Comparison of ENCODE assay signal across 24 mouse cellular contexts in the genomic region with DNA sequence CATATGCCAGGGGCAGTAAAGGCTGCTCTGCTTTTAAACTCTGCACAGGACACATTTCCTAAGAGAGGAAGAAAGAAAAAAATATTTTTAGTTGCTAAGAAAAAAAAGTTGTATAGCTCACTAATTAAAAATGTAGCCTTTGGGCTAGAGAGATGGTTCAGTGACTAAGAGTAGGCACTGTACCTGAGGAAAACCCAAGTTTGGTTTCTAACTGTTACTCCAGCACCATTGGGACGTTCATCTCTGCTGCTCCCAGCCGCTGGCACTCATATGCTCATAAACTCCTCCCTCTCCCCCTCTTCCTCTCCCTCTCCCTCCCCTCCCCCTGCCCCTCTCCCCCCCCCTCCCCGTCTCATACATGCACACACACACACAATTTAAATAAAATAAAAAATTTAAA.
DNase-seq lines count a peak whose midpoint lies in the region; ATAC-seq lines count a peak whose summit lies in the region.
"Had no signal": no experiment of that assay in that cellular context is flagged by ENCODE, and none has a peak within 500 bp of the region (broad histone marks: within the 10 kb centered on the region; RNA-seq: fewer than 3 reads in every experiment).

No protein-coding gene starts in this region.

- peak; percentile 4 for DNase-seq in kidney, adult 11 months
- peak; percentile 45 for DNase-seq in kidney, adult 9 months
- DNase-seq in kidney, postnatal 10 days: no peak
- DNase-seq in kidney, postnatal 4 days: no peak
- peak; percentile 13 to 19 for DNase-seq in kidney, postnatal 36 days
- DNase-seq: adrenal gland, adult 8-10 months; adrenal gland, postnatal 14 days; adrenal gland, postnatal 36 days; B cell, adult 2 months; cerebellum, adult 11-12 months; cerebellum, adult 2 months; cerebellum, adult 9-10 months; cerebellum, postnatal 10 days; cerebellum, postnatal 25 days had no signal

- H3K4me2 ChIP-seq in kidney, embryonic 14.5 days (replicated peaks; ENCODE audit: low read depth, low read length): no peak overlapping the region
- no peak overlapping the region for H3K4me2 ChIP-seq in kidney, embryonic 16.5 days (replicated peaks; ENCODE audit: low read depth, low read length)
- H3K4me2 ChIP-seq: embryonic facial prominence, embryonic 12.5 days; forebrain, embryonic 13.5 days had no signal

- no peaks in the 10 kb centered on the region for H3K36me3 ChIP-seq in kidney, embryonic 14.5 days (ENCODE audit: control insufficient read depth, insufficient read depth, low read length)
- H3K36me3 ChIP-seq in kidney, embryonic 16.5 days (ENCODE audit: insufficient read depth, low read length): no peaks in the 10 kb centered on the region
- H3K36me3 ChIP-seq: embryonic facial prominence, embryonic 10.5 days; embryonic facial prominence, embryonic 12.5 days; G1E had no signal

- no peak overlapping the region for H3K9ac ChIP-seq in kidney, embryonic 14.5 days (ENCODE audit: low read depth, low read length)
- H3K9ac ChIP-seq in kidney, embryonic 16.5 days (replicated peaks; ENCODE audit: low read length): no peak overlapping the region
- H3K9ac ChIP-seq: embryonic facial prominence, embryonic 12.5 days; forebrain, embryonic 13.5 days had no signal

- no peak overlapping the region for H3K27ac ChIP-seq in kidney, embryonic 14.5 days (ENCODE audit: low read depth, low read length)
- no peak overlapping the region for H3K27ac ChIP-seq in kidney, embryonic 16.5 days (ENCODE audit: low read length)
- H3K27ac ChIP-seq: embryonic facial prominence, embryonic 10.5 days; embryonic facial prominence, embryonic 12.5 days; forebrain, embryonic 13.5 days had no signal

- ATAC-seq in kidney, embryonic 14.5 days (ENCODE audit: low FRiP score, low TSS enrichment): no peak
- ATAC-seq in kidney, embryonic 16.5 days (ENCODE audit: low FRiP score, low TSS enrichment): peak; percentile 74; the same call in 1 of the 2 replicates
- ATAC-seq: activated CD4-positive, CD25-positive, alpha-beta regulatory T cell, adult 4 months; CD4-positive, CD25-positive, alpha-beta regulatory T cell, adult 4 months; forebrain, embryonic 13.5 days; Patski had no signal

- 81% methylated on average over 3 of the region's 3 CpGs for WGBS in kidney, embryonic 14.5 days
- WGBS in kidney, embryonic 16.5 days: 47% methylated on average over 3 of the region's 3 CpGs

- H3K27me3 ChIP-seq in kidney, embryonic 14.5 days (ENCODE audit: control insufficient read depth, insufficient read depth, low read length): no peaks in the 10 kb centered on the region
- no peaks in the 10 kb centered on the region for H3K27me3 ChIP-seq in kidney, embryonic 16.5 days (ENCODE audit: insufficient read depth, low read length)
- H3K27me3 ChIP-seq: CH12.LX; embryonic facial prominence, embryonic 12.5 days; forebrain, embryonic 13.5 days; Patski had no signal

- H3K4me1 ChIP-seq in kidney, embryonic 14.5 days (ENCODE audit: control insufficient read depth, insufficient read depth, low read length): no peaks in the 10 kb centered on the region
- H3K4me1 ChIP-seq in kidney, embryonic 16.5 days (ENCODE audit: insufficient read depth, low read length): no peaks in the 10 kb centered on the region
- H3K4me1 ChIP-seq: embryonic facial prominence, embryonic 10.5 days; embryonic facial prominence, embryonic 12.5 days; forebrain, embryonic 13.5 days had no signal

- H3K4me3 ChIP-seq in kidney, embryonic 14.5 days (ENCODE audit: low read length): no peak overlapping the region
- no peak overlapping the region for H3K4me3 ChIP-seq in kidney, embryonic 16.5 days (ENCODE audit: low read length)
- H3K4me3 ChIP-seq: embryonic facial prominence, embryonic 10.5 days; embryonic facial prominence, embryonic 12.5 days; forebrain, embryonic 13.5 days had no signal

- no peaks in the 10 kb centered on the region for H3K9me3 ChIP-seq in kidney, embryonic 14.5 days (ENCODE audit: control insufficient read depth, low read length)
- H3K9me3 ChIP-seq in kidney, embryonic 16.5 days (ENCODE audit: low read length): no peaks in the 10 kb centered on the region
- H3K9me3 ChIP-seq: embryonic facial prominence, embryonic 10.5 days; embryonic facial prominence, embryonic 12.5 days; forebrain, embryonic 13.5 days; G1E had no signal

Comparison
In these comparisons a context has a peak if more than half of its experiments do, and no peak if none do; other contexts are left out.
1. DNase-seq: peak in kidney, adult 11 months (single experiment), kidney, adult 9 months (single experiment) and kidney, postnatal 36 days (2 of 2); none in kidney, postnatal 10 days (single experiment) and kidney, postnatal 4 days (0 of 2).